Mouse (Mus musculus) lung, embryonic 14.5 days (tissue): ENCODE results near the gene P4hb. TPM values are rescaled to one million over a fixed set of nuclear protein-coding genes. Genes with fewer than 3 reads are reported as not detected.

ENCODE experiments used
- ATAC-seq: fragments of 200-750 bp; cut with Nextera tagmentation; 2 replicates; pipeline ENCODE4 v1.8.0; 2017; ENCODE audit warnings: mild to moderate bottlenecking, moderate TSS enrichment, moderate library complexity; ENCODE audit not compliant: insufficient read depth
- DNase-seq: peaks from one replicate; pipeline ENCODE4 v3.0.0-alpha.2; 2015
- H3K27ac ChIP-seq: fragments of 300-500 bp; sonication (generic); 2 replicates; pipeline ENCODE4 v1.5.1; 2014; ENCODE audit warnings: low read depth, mild to moderate bottlenecking, moderate library complexity
- H3K27me3 ChIP-seq: fragments of 300-500 bp; sonication (generic); 2 replicates; pipeline ENCODE4 v1.6.1; 2014; ENCODE audit warnings: low read length, control low read depth; ENCODE audit not compliant: insufficient read depth
- H3K36me3 ChIP-seq: fragments of 300-500 bp; sonication (generic); 2 replicates; pipeline ENCODE4 v1.6.1; 2014; ENCODE audit warnings: control low read depth; ENCODE audit not compliant: insufficient read depth
- H3K4me1 ChIP-seq: fragments of 300-500 bp; sonication (generic); 2 replicates; pipeline ENCODE4 v1.6.1; 2014; ENCODE audit warnings: antibody characterized with exemption, control low read depth; ENCODE audit not compliant: insufficient read depth
- H3K4me2 ChIP-seq: fragments of 300-500 bp; sonication (generic); 2 replicates; pipeline ENCODE4 v1.6.1; 2014; ENCODE audit warnings: mild to moderate bottlenecking
- H3K4me3 ChIP-seq: fragments of 300-500 bp; sonication (generic); 2 replicates; pipeline ENCODE4 v1.5.1; 2014; ENCODE audit warnings: low read depth, low read length
- H3K9ac ChIP-seq: fragments of 300-500 bp; sonication (generic); 2 replicates; pipeline ENCODE4 v1.6.1; 2014
- H3K9me3 ChIP-seq: fragments of 300-500 bp; sonication (generic); 2 replicates; pipeline ENCODE4 v1.6.1; 2016; ENCODE audit warnings: low read depth, low read length, control low read depth
- CTCF ChIP-seq: IDR thresholded peaks from 2 replicates; pipeline ENCODE4 v1.5.1; 2016; ENCODE audit warnings: antibody characterized with exemption, low read depth
- WGBS: fragments of 180-500 bp; shearing (Covaris S2); extraction: QIAGEN DNeasy Blood & Tissue Kit; methylation state at CpG from one replicate; pipeline ENCODE4 v1.1.7; 2014; 5-methylcytosine and 5-hydroxymethylcytosine counted together
- polyA plus RNA-seq: library from polyadenylated mRNA; unstranded; fragments of >200 nt; fragmentation: Nextera tagmentation; extraction: Ambion mirVana; gene quantifications from 2 replicates; pipeline ENCODE4 v1.2.1, GENCODE M21; 2014

Gene P4hb
- polyA plus RNA-seq, 1 experiment from 2014 or later = 872 TPM

DNA sequence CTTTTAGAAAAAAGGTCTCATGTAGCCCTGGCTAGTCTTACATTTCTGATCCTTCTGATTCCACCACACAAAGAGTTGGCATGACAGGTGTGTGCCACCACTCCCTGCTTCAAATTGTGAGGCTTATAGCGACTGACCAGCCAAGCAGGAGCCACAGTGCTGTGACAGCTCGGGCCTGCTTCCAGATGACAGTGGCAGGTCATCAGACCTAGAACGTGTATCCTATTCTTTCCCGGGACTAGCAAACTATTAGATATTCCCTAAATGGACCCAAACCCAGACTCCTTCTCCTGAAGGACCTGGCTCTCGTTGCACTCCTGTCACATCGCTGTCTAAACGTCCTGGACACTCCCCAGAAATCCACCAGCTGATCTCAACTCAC is 24.3 kb downstream of the P4hb start:
- Histone ChIP-seq H3K36me3 (peaks cover 25% of the 10 kb centered on the region), H3K4me2 (peak overlapping the region; percentile 96), H3K9ac (peak overlapping the region; percentile 95), H3K4me3 (peak overlapping the region; percentile 98), H3K27ac (peak overlapping the region; percentile 96), H3K27me3 (no peaks in the 10 kb centered on the region), H3K4me1 (peaks cover 14% of the 10 kb centered on the region), H3K9me3 (no peaks in the 10 kb centered on the region)
- no peak for TF ChIP-seq CTCF
- DNase-seq = no peak
- 16% methylated on average over 7 of the region's 7 CpGs for WGBS
- no peak for ATAC-seq

DNA sequence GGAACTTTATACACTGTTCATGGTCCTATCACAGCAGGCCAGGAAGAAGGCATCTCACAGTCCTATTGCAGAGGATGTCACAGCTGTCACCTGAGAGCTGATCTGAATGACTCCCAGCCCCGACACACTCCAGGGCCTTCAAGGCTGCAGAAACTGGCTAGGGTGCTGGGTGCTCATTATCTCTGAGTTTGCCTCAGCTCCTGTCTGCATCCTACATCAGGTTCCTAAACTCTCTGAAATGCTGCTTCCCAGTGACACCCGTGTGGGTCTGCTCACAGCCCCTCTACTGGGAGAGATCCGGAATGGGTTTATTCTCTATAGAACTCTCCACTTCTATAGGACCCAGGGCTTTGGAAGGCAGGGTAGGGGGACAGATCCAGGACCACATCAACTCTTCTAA is 24.8 kb downstream of the P4hb start:
- H3K27me3 ChIP-seq = no peaks in the 10 kb centered on the region
- no peaks in the 10 kb centered on the region for H3K9me3 ChIP-seq
- H3K27ac ChIP-seq = no peak overlapping the region
- DNase-seq = no peak
- ATAC-seq = no peak
- H3K4me1 ChIP-seq = peaks cover 14% of the 10 kb centered on the region
- peak overlapping the region; percentile 98 for H3K4me3 ChIP-seq
- H3K9ac ChIP-seq = peak overlapping the region; percentile 95
- H3K4me2 ChIP-seq = peak overlapping the region; percentile 96
- TF ChIP-seq CTCF = no peak
- peaks cover 31% of the 10 kb centered on the region for H3K36me3 ChIP-seq
- WGBS = 79% methylated on average over 3 of the region's 3 CpGs

GRCm38 (mm10) chr11:120547469-120547868 is 25.6 kb downstream of the P4hb start:
- H3K27me3 ChIP-seq = no peaks in the 10 kb centered on the region
- H3K4me3 ChIP-seq = no peak overlapping the region
- H3K36me3 ChIP-seq = peaks cover 38% of the 10 kb centered on the region
- H3K4me1 ChIP-seq = peaks cover 14% of the 10 kb centered on the region
- peak; percentile 21; the same call in 1 of the 2 replicates for TF ChIP-seq CTCF
- H3K4me2 ChIP-seq = no peak overlapping the region
- no peak overlapping the region for H3K27ac ChIP-seq
- 58% methylated on average over 2 of the region's 2 CpGs for WGBS
- H3K9ac ChIP-seq = no peak overlapping the region; the same call in 1 of the 2 replicates
- no peaks in the 10 kb centered on the region for H3K9me3 ChIP-seq
- DNase-seq = peak; percentile 35
- no peak for ATAC-seq

DNA sequence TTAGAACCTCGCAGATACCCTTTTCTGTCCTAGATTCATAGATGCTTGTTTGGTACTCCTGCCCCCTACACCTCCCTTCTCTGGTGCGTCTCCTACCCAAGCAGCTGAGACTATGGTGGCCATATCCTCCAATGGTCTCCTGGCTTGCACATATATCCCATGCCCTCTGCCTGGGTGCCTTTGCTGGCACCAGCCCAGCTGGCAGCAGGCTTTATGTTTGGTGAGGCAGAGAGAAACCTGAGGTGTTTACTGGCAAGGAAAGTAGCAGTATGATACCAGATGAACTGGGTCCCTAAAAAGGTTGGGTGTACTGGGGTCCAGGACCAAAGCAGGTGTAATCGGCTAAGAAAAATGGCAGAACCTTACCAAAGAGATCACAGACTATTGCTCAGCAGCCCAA is 27.1 kb downstream of the P4hb start:
- H3K9me3 ChIP-seq = no peaks in the 10 kb centered on the region
- DNase-seq (no peak), ATAC-seq (no peak)
- H3K27me3 ChIP-seq = no peaks in the 10 kb centered on the region
- H3K36me3 ChIP-seq = peaks cover 48% of the 10 kb centered on the region
- no peak overlapping the region for H3K9ac ChIP-seq
- no peak overlapping the region for H3K4me2 ChIP-seq
- WGBS = 87% methylated on average over 3 of the region's 3 CpGs
- no peak for TF ChIP-seq CTCF
- H3K4me3 ChIP-seq = no peak overlapping the region
- no peak overlapping the region for H3K27ac ChIP-seq
- peaks cover 14% of the 10 kb centered on the region for H3K4me1 ChIP-seq

DNA sequence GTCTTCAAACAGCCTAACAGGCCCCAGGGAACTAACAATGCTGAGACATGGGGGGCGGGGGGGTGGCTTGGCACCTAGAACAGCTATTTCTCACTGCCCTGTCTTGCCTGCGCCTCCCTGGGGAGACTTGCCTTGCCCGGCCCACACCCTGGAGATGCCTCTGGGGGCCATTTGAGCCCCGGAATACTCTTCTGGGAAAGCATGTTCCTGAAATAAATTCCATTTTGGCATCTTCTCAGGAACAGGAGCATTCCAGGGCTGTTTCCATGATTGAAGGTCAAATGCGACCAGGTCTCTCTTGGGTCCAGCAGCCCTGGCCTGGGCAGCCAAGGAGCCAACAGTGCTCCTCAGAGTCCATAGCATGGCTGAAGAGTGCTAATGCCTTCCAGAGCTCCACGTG is 30.7 kb downstream of the P4hb start:
- TF ChIP-seq CTCF = no peak
- Histone ChIP-seq H3K27ac (no peak overlapping the region), H3K36me3 (peaks cover 48% of the 10 kb centered on the region), H3K4me1 (peaks cover 6% of the 10 kb centered on the region), H3K4me3 (no peak overlapping the region), H3K9ac (no peak overlapping the region), H3K9me3 (no peaks in the 10 kb centered on the region), H3K27me3 (no peaks in the 10 kb centered on the region), H3K4me2 (no peak overlapping the region)
- DNase-seq (no peak), ATAC-seq (no peak)
- WGBS = 81% methylated on average over 6 of the region's 6 CpGs

- H3K27ac ChIP-seq = no peak overlapping the region
- H3K36me3 ChIP-seq = peaks cover 48% of the 10 kb centered on the region
- H3K4me3 ChIP-seq = no peak overlapping the region
- H3K4me2 ChIP-seq = no peak overlapping the region
- DNase-seq (peak; percentile 36), ATAC-seq (no peak)
- H3K4me1 ChIP-seq = peaks cover 6% of the 10 kb centered on the region
- WGBS = 36% methylated on average over 4 of the region's 4 CpGs
- TF ChIP-seq CTCF = peak; percentile 58
- no peak overlapping the region for H3K9ac ChIP-seq
- H3K9me3 ChIP-seq = no peaks in the 10 kb centered on the region
- no peaks in the 10 kb centered on the region for H3K27me3 ChIP-seq
These were observed 31.1 kb downstream of the P4hb start for GRCm38 (mm10) chr11:120541907-120542306.

- peak overlapping the region; percentile 29 for H3K9ac ChIP-seq
- 26% methylated on average over 10 of the region's 10 CpGs for WGBS
- no peak for TF ChIP-seq CTCF
- no peaks in the 10 kb centered on the region for H3K9me3 ChIP-seq
- H3K4me1 ChIP-seq = peaks cover 6% of the 10 kb centered on the region
- H3K27ac ChIP-seq = peak overlapping the region; percentile 84
- DNase-seq (peak; percentile 67), ATAC-seq (peak; percentile 72)
- H3K4me3 ChIP-seq = no peak overlapping the region
- H3K27me3 ChIP-seq = no peaks in the 10 kb centered on the region
- peaks cover 30% of the 10 kb centered on the region for H3K36me3 ChIP-seq
- peak overlapping the region; percentile 23; the same call in 1 of the 2 replicates for H3K4me2 ChIP-seq
These were observed 33.6 kb downstream of the P4hb start for GRCm38 (mm10) chr11:120539285-120540014.
